Mouse (Mus musculus) small intestine, adult 2 months (tissue): ENCODE results near the gene Gm4792.

Experiments
- CTCF ChIP-seq: fragments of 200-500 bp; IDR thresholded peaks from 2 replicates; pipeline ENCODE4 v1.5.1; 2012; ENCODE audit warnings: low read depth, mild to moderate bottlenecking, control low read depth, inconsistent platforms, low read length, moderate library complexity, mixed read lengths; ENCODE audit not compliant: insufficient replicate concordance, insufficient read length; ENCODE audit errors: extremely low read depth
- POLR2A ChIP-seq: fragments of 200-500 bp; IDR thresholded peaks from 2 replicates; pipeline ENCODE4 v1.6.1; 2012; ENCODE audit warnings: low read depth, mild to moderate bottlenecking, control low read depth, inconsistent platforms, low read length, moderate library complexity

GRCm38 (mm10) chr10:94304064-94304657 is 5.7 kb upstream of the Gm4792 start:
- no peak for TF ChIP-seq CTCF
- TF ChIP-seq POLR2A, result no peak
